Mouse (Mus musculus) gastrocnemius, postnatal 10 days (tissue): Measurements from ENCODE around the gene Spry1. TPM values are rescaled to one million over a fixed set of nuclear protein-coding genes. Genes with fewer than 3 reads are reported as not detected.
"Not testable (repeated sequence)": the region's sequence is repeated elsewhere in the genome, so short reads cannot be mapped to it uniquely, and the experiment has no call there.

Source experiments
- DNase-seq: peaks from one replicate; pipeline ENCODE4 v3.0.0; 2021; ENCODE audit warnings: mixed read lengths
- long read RNA-seq, 2 experiments: library from polyadenylated mRNA; stranded (forward); transcript quantifications; one replicate each; pipeline ENCODE4 v2.0.0; 2021
- total RNA-seq, 2 experiments: library from RNA; stranded (reverse); gene quantifications; 2 replicates each; pipeline ENCODE4 v1.2.3; 2021

The Spry1 gene
- 10 to 100 TPM; 51.7 to 61.1 TPM for total RNA-seq
- long read RNA-seq, experiment 1, transcript Spry1-201 (3 exons, 2,481 nt): major isoform, 87 of 161 reads
- long read RNA-seq, experiment 1, transcript Spry1-202 (2 exons, 2,773 nt): minor isoform, 8 of 161 reads
- long read RNA-seq, experiment 1, transcript Spry1-203 (3 exons, 2,451 nt): minor isoform, 54 of 161 reads
- long read RNA-seq, experiment 1, partial matches to known transcripts: 0 of 161 reads
- long read RNA-seq, experiment 1, other reads (novel, unspliced or antisense): 12 of 161 reads
- long read RNA-seq, experiment 2, transcript Spry1-203 (3 exons, 2,451 nt): minor isoform, 48 of 125 reads
- long read RNA-seq, experiment 2, transcript Spry1-202 (2 exons, 2,773 nt): minor isoform, 6 of 125 reads
- long read RNA-seq, experiment 2, transcript Spry1-201 (3 exons, 2,481 nt): major isoform, 61 of 125 reads
- long read RNA-seq, experiment 2, partial matches to known transcripts: 1 of 125 reads
- long read RNA-seq, experiment 2, other reads (novel, unspliced or antisense): 9 of 125 reads

GRCm38 (mm10) chr3:37639690-37640089 lies at the start of gene Spry1:
Gene Spry1 (plus strand): TSS chr3:37639947.
- DNase-seq: peak; percentile 95

- DNase-seq: no peak
Measured at GRCm38 (mm10) chr3:37595721-37596120, 44.0 kb upstream of the Spry1 start.

GRCm38 (mm10) chr3:37596519-37596918 lies 43.2 kb upstream of the Spry1 start:
- DNase-seq: no peak

- DNase-seq: no peak
Measured at GRCm38 (mm10) chr3:37597200-37597599, 42.5 kb upstream of the Spry1 start.

- DNase-seq: not testable (repeated sequence)
Measured at GRCm38 (mm10) chr3:37599641-37600040, 40.1 kb upstream of the Spry1 start.

GRCm38 (mm10) chr3:37602356-37602755 lies 37.4 kb upstream of the Spry1 start:
- DNase-seq: no peak

GRCm38 (mm10) chr3:37602890-37603289 lies 36.9 kb upstream of the Spry1 start:
- no peak for DNase-seq

- DNase-seq: no peak
Measured at GRCm38 (mm10) chr3:37603541-37603940, 36.2 kb upstream of the Spry1 start.

GRCm38 (mm10) chr3:37604976-37605875 lies 34.5 kb upstream of the Spry1 start:
- DNase-seq: no peak

GRCm38 (mm10) chr3:37605876-37606238 lies 33.9 kb upstream of the Spry1 start:
- DNase-seq: peak; percentile 23

GRCm38 (mm10) chr3:37608926-37609325 lies 30.8 kb upstream of the Spry1 start:
- no peak for DNase-seq

GRCm38 (mm10) chr3:37610670-37611069 lies 29.1 kb upstream of the Spry1 start:
- DNase-seq: no peak

- DNase-seq: peak; percentile 20
Measured at GRCm38 (mm10) chr3:37613722-37614121, 26.0 kb upstream of the Spry1 start.

- no peak for DNase-seq
Measured at GRCm38 (mm10) chr3:37614878-37615650, 24.7 kb upstream of the Spry1 start.

GRCm38 (mm10) chr3:37616586-37617547 lies 22.9 kb upstream of the Spry1 start:
- no peak for DNase-seq

GRCm38 (mm10) chr3:37632246-37632645 lies 7.5 kb upstream of the Spry1 start:
- no peak for DNase-seq

- DNase-seq: no peak
Measured at GRCm38 (mm10) chr3:37632751-37633150, 7.0 kb upstream of the Spry1 start.

- no peak for DNase-seq
Measured at GRCm38 (mm10) chr3:37634648-37635047, 5.1 kb upstream of the Spry1 start.

- DNase-seq: no peak
Measured at GRCm38 (mm10) chr3:37636921-37637320, 2.8 kb upstream of the Spry1 start.

GRCm38 (mm10) chr3:37640162-37640721 lies 495 bp downstream of the Spry1 start:
- DNase-seq: peak; percentile 70

GRCm38 (mm10) chr3:37640810-37641209 lies 1.1 kb downstream of the Spry1 start:
- peak; percentile 83 for DNase-seq
